Mouse (Mus musculus): ENCODE measurements around the gene Klhdc8a.

GRCm38 (mm10) chr1:132260331-132260730, 38.1 kb upstream of the Klhdc8a start:
- TF ChIP-seq CTCF (IDR thresholded peaks at IDR 0.05; ENCODE audit: insufficient read depth, low read depth, low read length) (no peak), POLR2A (IDR thresholded peaks at IDR 0.05; ENCODE audit: insufficient read depth, low read depth, low read length) (no peak)

Data from olfactory bulb, adult 2 months (tissue).